Mouse (Mus musculus): ENCODE measurements around the gene Wdr90. TPM values are rescaled to one million over a fixed set of nuclear protein-coding genes. Genes with fewer than 3 reads are reported as not detected.
"Not testable (repeated sequence)": the region's sequence is repeated elsewhere in the genome, so short reads cannot be mapped to it uniquely, and the experiment has no call there.

Wdr90 gene
- total RNA-seq, 1 experiment from 2014 or later: 18.6 TPM

GRCm38 (mm10) chr17:25809606-25810340 lies 51.5 kb downstream of the Wdr90 start:
- peak; percentile 28; the same call in 1 of the 2 replicates for ATAC-seq (replicated peaks; ENCODE audit: low read depth, poor library complexity, severe bottlenecking)

- no peak for ATAC-seq (replicated peaks; ENCODE audit: low read depth, poor library complexity, severe bottlenecking)
Measured at GRCm38 (mm10) chr17:25808789-25809605, 52.3 kb downstream of the Wdr90 start, which contains the start of gene Fbxl16. Gene Fbxl16 (plus strand): TSS chr17:25809085.

DNA sequence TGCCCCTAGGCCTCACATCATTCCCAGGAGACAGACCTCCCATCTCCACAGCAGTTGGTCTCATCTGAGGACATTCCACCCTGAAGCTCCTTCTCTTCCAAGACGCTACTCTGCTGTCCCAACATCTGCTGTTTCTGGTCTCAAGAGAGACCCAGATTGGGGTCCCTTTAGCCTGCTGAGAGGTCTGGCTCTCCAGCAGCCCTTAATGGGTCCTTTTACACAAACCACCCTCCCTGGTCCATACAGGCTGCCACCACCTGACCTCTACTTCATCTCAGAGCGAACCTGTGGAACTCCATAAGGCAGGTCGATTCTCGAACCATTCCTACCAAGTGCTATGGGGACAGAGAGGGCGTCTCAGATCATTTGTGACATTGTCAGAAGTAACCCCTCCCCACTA lies 53.3 kb downstream of the Wdr90 start:
- no peak for ATAC-seq (replicated peaks; ENCODE audit: low read depth, poor library complexity, severe bottlenecking)

- not testable (repeated sequence) for ATAC-seq (replicated peaks; ENCODE audit: low read depth, poor library complexity, severe bottlenecking)
Measured at GRCm38 (mm10) chr17:25807452-25807851, 53.8 kb downstream of the Wdr90 start.

DNA sequence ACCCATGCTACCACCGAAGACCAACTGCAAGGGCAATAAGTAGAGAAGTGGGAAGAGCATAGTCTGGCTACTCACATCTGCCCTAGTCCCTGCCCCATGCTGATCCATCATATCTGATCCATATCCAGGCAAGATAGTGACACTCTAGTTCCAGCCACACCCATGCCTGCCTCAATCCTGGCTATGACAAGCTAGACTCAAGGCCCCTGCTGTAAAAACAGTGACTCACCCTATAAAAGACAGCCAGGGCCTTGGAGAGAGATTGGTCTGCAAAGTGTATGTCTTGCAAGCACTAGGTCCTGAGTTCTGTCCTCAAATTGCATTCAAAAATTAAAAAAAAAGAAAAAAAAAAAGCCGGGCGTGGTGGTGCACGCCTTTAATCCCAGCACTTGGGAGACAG lies 54.8 kb downstream of the Wdr90 start:
- ATAC-seq (replicated peaks; ENCODE audit: low read depth, poor library complexity, severe bottlenecking): no peak

DNA sequence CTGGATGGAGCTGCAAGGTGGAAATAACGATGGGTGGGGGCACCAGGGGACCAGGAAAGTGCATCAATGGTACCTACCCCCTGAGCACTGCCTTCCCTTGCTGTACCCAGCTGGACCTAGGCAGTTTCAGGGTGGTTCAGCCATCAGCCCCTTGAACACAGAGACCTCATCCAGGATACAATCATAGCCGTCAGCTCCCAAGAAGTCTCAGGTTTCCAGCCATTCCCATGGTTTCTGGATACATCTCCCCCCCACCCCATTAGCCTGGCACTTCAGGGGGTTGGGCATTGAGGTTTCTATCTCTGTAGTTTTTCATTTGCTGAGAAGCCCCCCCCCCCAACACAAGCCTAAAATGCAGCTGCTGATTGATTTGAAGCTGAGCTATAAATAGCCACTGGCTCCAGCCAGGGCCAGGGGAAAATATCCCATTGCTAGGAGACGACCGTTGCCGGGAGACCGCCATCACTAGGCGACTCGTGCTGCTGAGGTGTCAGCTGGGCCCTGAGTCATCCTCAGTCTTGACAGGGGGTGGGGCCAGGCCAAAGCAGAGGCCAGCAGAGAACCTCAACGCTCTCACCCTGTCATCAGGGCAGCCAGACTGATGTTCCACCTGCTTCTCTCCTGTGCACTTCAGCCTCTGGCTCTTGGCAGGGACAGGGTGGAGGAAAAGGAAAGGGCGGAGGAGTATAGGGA lies 58.3 kb downstream of the Wdr90 start:
- ATAC-seq (replicated peaks; ENCODE audit: low read depth, poor library complexity, severe bottlenecking): no peak; the same call in 1 of the 2 replicates

- peak; percentile 80 for ATAC-seq (replicated peaks; ENCODE audit: low read depth, poor library complexity, severe bottlenecking)
Measured at GRCm38 (mm10) chr17:25801029-25801428, 60.3 kb downstream of the Wdr90 start.

DNA sequence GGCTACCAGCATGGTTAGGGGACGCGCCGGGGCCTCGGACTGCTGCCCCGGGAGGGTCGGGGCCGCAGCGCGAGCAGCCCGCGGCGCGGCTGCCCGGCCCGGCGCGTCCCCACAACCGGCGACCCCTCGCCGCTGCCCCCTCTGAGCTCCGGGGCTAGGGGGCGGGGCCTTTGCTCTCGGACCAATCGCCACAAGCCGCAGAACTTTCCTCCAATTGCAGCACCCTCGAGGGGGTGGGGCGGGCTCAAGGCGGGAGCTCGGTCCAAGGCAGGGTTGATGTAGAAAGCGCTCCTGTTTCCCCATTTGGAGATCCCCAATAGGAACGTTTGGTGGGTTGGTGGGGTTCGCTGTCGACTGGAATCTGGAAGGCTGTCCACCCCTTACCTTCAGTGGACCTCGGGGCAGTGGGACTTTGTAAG lies 64.3 kb downstream of the Wdr90 start, which contains the start of gene Metrn:
Gene Metrn, minus strand, starts transcription at position 186 of the 419 bp plus-strand sequence.
- peak; percentile 62 for ATAC-seq (replicated peaks; ENCODE audit: low read depth, poor library complexity, severe bottlenecking)

- ATAC-seq (replicated peaks; ENCODE audit: low read depth, poor library complexity, severe bottlenecking): no peak
Measured at GRCm38 (mm10) chr17:25796211-25796771, 65.0 kb downstream of the Wdr90 start.

- ATAC-seq (replicated peaks; ENCODE audit: low read depth, poor library complexity, severe bottlenecking): no peak
Measured at GRCm38 (mm10) chr17:25795609-25796092, 65.7 kb downstream of the Wdr90 start, which contains the start of gene AC134908.4. Gene AC134908.4 (minus strand): TSS chr17:25795659.

GRCm38 (mm10) chr17:25794998-25795397 lies 66.3 kb downstream of the Wdr90 start:
- no peak for ATAC-seq (replicated peaks; ENCODE audit: low read depth, poor library complexity, severe bottlenecking)

Other genes with a start within 250 kb of the Wdr90 start
- gene Gng13, start 144.3 kb downstream of the Wdr90 start, total RNA-seq (2017): not detected in 2 replicates
- gene Chtf18, start 134.1 kb downstream of the Wdr90 start, total RNA-seq (2017): 17.0 and 28.5 TPM in 2 replicates
- gene Rpusd1, start 133.8 kb downstream of the Wdr90 start, total RNA-seq (2017): 3.0 and 3.9 TPM in 2 replicates
- gene Mslnl, start 125.5 kb downstream of the Wdr90 start, total RNA-seq (2017): not detected in 2 replicates
- gene Msln, start 107.1 kb downstream of the Wdr90 start, total RNA-seq (2017): not detected in 2 replicates
- gene Narfl, start 87.7 kb downstream of the Wdr90 start, total RNA-seq (2017): 8.7 and 32.7 TPM in 2 replicates
- gene Haghl, start 75.8 kb downstream of the Wdr90 start, total RNA-seq (2017): 13.6 and 28.4 TPM in 2 replicates
- not detected in 2 replicates for gene Ccdc78, start 74.9 kb downstream of the Wdr90 start, total RNA-seq (2017)
- gene Fam173a, start 68.6 kb downstream of the Wdr90 start, total RNA-seq (2017): 47.9 and 51.1 TPM in 2 replicates
- 4.3 TPM in 1 of 2 replicates, not detected in the other for gene AC134908.4, start 65.8 kb downstream of the Wdr90 start, total RNA-seq (2017)
- 26.7 and 27.8 TPM in 2 replicates for gene Metrn, start 64.4 kb downstream of the Wdr90 start, total RNA-seq (2017)
- gene Fbxl16, start 52.4 kb downstream of the Wdr90 start, total RNA-seq (2017): 0.18 TPM in 1 of 2 replicates, not detected in the other
- 10.2 and 21.0 TPM in 2 replicates for gene Wdr24, start 37.9 kb downstream of the Wdr90 start, total RNA-seq (2017)
- gene Jmjd8, start 32.6 kb downstream of the Wdr90 start, total RNA-seq (2017): 15.4 and 21.7 TPM in 2 replicates
- 60.4 and 84.7 TPM in 2 replicates for gene Stub1, start 28.1 kb downstream of the Wdr90 start, total RNA-seq (2017)
- gene Rhbdl1, start 24.2 kb downstream of the Wdr90 start, total RNA-seq (2017): 0.46 TPM in 1 of 2 replicates, not detected in the other
- not detected in 2 replicates for gene Gm20683, start 19.7 kb downstream of the Wdr90 start, total RNA-seq (2017)
- gene Rhot2, start 16.6 kb downstream of the Wdr90 start, total RNA-seq (2017): 23.7 and 29.7 TPM in 2 replicates
- 22.3 and 24.0 TPM in 2 replicates for gene Mcrip2, start 7.3 kb upstream of the Wdr90 start, total RNA-seq (2017)
- gene Mettl26, start 13.6 kb upstream of the Wdr90 start, total RNA-seq (2017): 13.9 and 15.9 TPM in 2 replicates
- 0.78 and 1.0 TPM in 2 replicates for gene Wfikkn1, start 19.4 kb upstream of the Wdr90 start, total RNA-seq (2017)
- 1.0 and 7.0 TPM in 2 replicates for gene Rab40c, start 58.2 kb upstream of the Wdr90 start, total RNA-seq (2017)
- 50.4 and 62.4 TPM in 2 replicates for gene Pigq, start 83.4 kb upstream of the Wdr90 start, total RNA-seq (2017)
- not detected in 2 replicates for gene Nhlrc4, start 83.5 kb upstream of the Wdr90 start, total RNA-seq (2017)
- not detected in 2 replicates for gene A930017K11Rik, start 91.1 kb upstream of the Wdr90 start, total RNA-seq (2017)
- gene Capn15, start 124.3 kb upstream of the Wdr90 start, total RNA-seq (2017): 4.1 and 4.6 TPM in 2 replicates
- gene Rab11fip3, start 208.1 kb upstream of the Wdr90 start, total RNA-seq (2017): 0.97 and 2.2 TPM in 2 replicates
- 11.8 and 16.0 TPM in 2 replicates for gene Decr2, start 228.8 kb upstream of the Wdr90 start, total RNA-seq (2017)
- 70.1 and 78.8 TPM in 2 replicates for gene Nme4, start 234.1 kb upstream of the Wdr90 start, total RNA-seq (2017)

Data from common myeloid progenitor, adult 5-6 weeks (primary cell).